Mouse (Mus musculus): ENCODE data around the gene Krt12. TPM values are rescaled to one million over a fixed set of nuclear protein-coding genes. Genes with fewer than 3 reads are reported as not detected.

Gene Krt12
- not detected in 2 replicates for polyA plus RNA-seq (2016; fragmentation: Nextera tagmentation; extraction: Ambion mirVana)

- Histone ChIP-seq H3K9ac (no peak within 1 kb of the TSS), H3K4me3 (replicated peaks) (no peak within 1 kb of the TSS), H3K9me3 (no peaks in the 10 kb centered on the region), H3K27me3 (no peaks in the 10 kb centered on the region), H3K36me3 (replicated peaks) (no peaks in the 10 kb centered on the region), H3K4me2 (no peak within 1 kb of the TSS), H3K4me1 (no peaks in the 10 kb centered on the region), H3K27ac (no peak within 1 kb of the TSS)
- ATAC-seq (ENCODE audit: low FRiP score) = no peak
- WGBS = 87% methylated on average over 10 of the region's 10 CpGs
Measured at GRCm38 (mm10) chr11:99422159-99422558, at the start of gene Krt12. Krt12 (minus strand) TSS chr11:99422259.

DNA sequence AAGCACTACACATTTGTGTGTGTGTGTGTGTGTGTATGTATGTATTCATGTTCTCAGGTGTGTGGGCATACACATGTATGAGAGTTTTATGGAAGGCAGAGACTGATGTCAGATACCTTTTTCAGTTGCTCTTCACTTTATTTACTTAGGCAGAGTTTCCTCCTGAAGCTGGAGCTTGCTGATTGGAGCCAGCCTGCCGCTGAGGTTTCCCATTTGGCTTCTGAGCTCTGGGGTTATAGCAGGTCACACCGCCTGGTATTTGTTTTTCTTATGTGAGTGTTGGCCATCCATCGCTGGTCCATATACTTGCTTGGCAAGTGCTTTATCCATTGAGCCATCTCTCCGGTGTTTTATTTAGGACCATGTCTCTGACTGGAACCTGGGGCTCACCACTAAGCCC is 47.2 kb upstream of the Krt12 start:
- Histone ChIP-seq H3K4me3 (replicated peaks) (no peak overlapping the region), H3K27ac (no peak overlapping the region), H3K4me2 (no peak overlapping the region), H3K27me3 (no peaks in the 10 kb centered on the region), H3K36me3 (replicated peaks) (no peaks in the 10 kb centered on the region), H3K4me1 (no peaks in the 10 kb centered on the region), H3K9me3 (no peaks in the 10 kb centered on the region), H3K9ac (no peak overlapping the region)
- no peak for ATAC-seq (ENCODE audit: low FRiP score)
- WGBS = 92% methylated on average over 4 of the region's 4 CpGs

GRCm38 (mm10) chr11:99468566-99468965 is 46.5 kb upstream of the Krt12 start:
- Histone ChIP-seq H3K4me2 (no peak overlapping the region), H3K36me3 (replicated peaks) (no peaks in the 10 kb centered on the region), H3K9me3 (no peaks in the 10 kb centered on the region), H3K27me3 (no peaks in the 10 kb centered on the region), H3K9ac (no peak overlapping the region), H3K4me1 (no peaks in the 10 kb centered on the region), H3K4me3 (replicated peaks) (no peak overlapping the region), H3K27ac (no peak overlapping the region)
- no peak for ATAC-seq (ENCODE audit: low FRiP score)
- WGBS = 85% methylated on average over 11 of the region's 11 CpGs

GRCm38 (mm10) chr11:99466316-99466715 is 44.3 kb upstream of the Krt12 start:
- Histone ChIP-seq H3K4me1 (no peaks in the 10 kb centered on the region), H3K9ac (no peak overlapping the region), H3K4me2 (no peak overlapping the region), H3K27me3 (no peaks in the 10 kb centered on the region), H3K4me3 (replicated peaks) (no peak overlapping the region), H3K36me3 (replicated peaks) (no peaks in the 10 kb centered on the region), H3K27ac (no peak overlapping the region), H3K9me3 (no peaks in the 10 kb centered on the region)
- WGBS = 57% methylated on average over 7 of the region's 7 CpGs
- ATAC-seq (ENCODE audit: low FRiP score) = no peak

- Histone ChIP-seq H3K4me3 (replicated peaks) (no peak overlapping the region), H3K27me3 (no peaks in the 10 kb centered on the region), H3K9me3 (no peaks in the 10 kb centered on the region), H3K27ac (no peak overlapping the region), H3K4me2 (no peak overlapping the region), H3K4me1 (no peaks in the 10 kb centered on the region), H3K9ac (no peak overlapping the region), H3K36me3 (replicated peaks) (no peaks in the 10 kb centered on the region)
- 7% methylated on average over 5 of the region's 5 CpGs for WGBS
- ATAC-seq (ENCODE audit: low FRiP score) = no peak
Measured at GRCm38 (mm10) chr11:99464836-99465235, 42.8 kb upstream of the Krt12 start.

GRCm38 (mm10) chr11:99463155-99463554 is 41.1 kb upstream of the Krt12 start:
- no peak overlapping the region for H3K4me2 ChIP-seq
- H3K4me1 ChIP-seq = no peaks in the 10 kb centered on the region
- no peak overlapping the region for H3K27ac ChIP-seq
- no peaks in the 10 kb centered on the region for H3K27me3 ChIP-seq
- H3K9ac ChIP-seq = no peak overlapping the region
- no peaks in the 10 kb centered on the region for H3K9me3 ChIP-seq
- WGBS = 13% methylated on average over 8 of the region's 8 CpGs
- ATAC-seq (ENCODE audit: low FRiP score) = no peak
- no peaks in the 10 kb centered on the region for H3K36me3 ChIP-seq (replicated peaks)
- no peak overlapping the region for H3K4me3 ChIP-seq (replicated peaks)

DNA sequence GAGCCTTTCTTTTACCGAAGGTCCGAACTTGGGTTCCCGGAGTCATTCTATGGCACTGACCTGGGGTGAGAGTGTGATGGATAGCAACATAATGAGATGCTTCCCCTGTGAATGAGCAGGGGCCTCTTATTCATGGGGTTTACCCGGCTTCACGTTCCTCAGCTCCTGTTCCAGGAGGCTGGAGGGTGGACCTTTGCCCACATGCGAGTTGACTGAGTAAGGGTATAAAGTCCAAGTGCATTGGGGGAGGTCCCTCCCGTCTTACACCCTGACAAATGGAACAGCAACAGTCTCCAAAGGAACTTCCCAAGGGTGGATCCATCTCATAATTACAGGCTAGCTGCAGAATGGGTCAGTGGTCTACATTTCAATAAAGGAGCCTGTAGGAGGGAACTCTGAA is 39.7 kb upstream of the Krt12 start:
- H3K4me2 ChIP-seq = no peak overlapping the region
- H3K27ac ChIP-seq = no peak overlapping the region
- no peaks in the 10 kb centered on the region for H3K27me3 ChIP-seq
- no peaks in the 10 kb centered on the region for H3K9me3 ChIP-seq
- no peaks in the 10 kb centered on the region for H3K36me3 ChIP-seq (replicated peaks)
- no peak for ATAC-seq (ENCODE audit: low FRiP score)
- H3K4me3 ChIP-seq (replicated peaks) = no peak overlapping the region
- no peaks in the 10 kb centered on the region for H3K4me1 ChIP-seq
- WGBS = 69% methylated on average over 7 of the region's 7 CpGs
- no peak overlapping the region for H3K9ac ChIP-seq

- Histone ChIP-seq H3K36me3 (replicated peaks) (no peaks in the 10 kb centered on the region), H3K27me3 (no peaks in the 10 kb centered on the region), H3K9me3 (no peaks in the 10 kb centered on the region), H3K9ac (no peak overlapping the region), H3K4me2 (no peak overlapping the region), H3K4me3 (replicated peaks) (no peak overlapping the region), H3K4me1 (no peaks in the 10 kb centered on the region), H3K27ac (no peak overlapping the region)
- 76% methylated on average over 7 of the region's 7 CpGs for WGBS
- ATAC-seq (ENCODE audit: low FRiP score) = no peak
Measured at GRCm38 (mm10) chr11:99458887-99459286, 36.8 kb upstream of the Krt12 start.

- WGBS = 74% methylated on average over 10 of the region's 10 CpGs
- H3K27ac ChIP-seq = no peak overlapping the region
- no peak for ATAC-seq (ENCODE audit: low FRiP score)
- no peaks in the 10 kb centered on the region for H3K9me3 ChIP-seq
- H3K4me1 ChIP-seq = no peaks in the 10 kb centered on the region
- H3K9ac ChIP-seq = no peak overlapping the region
- no peak overlapping the region for H3K4me2 ChIP-seq
- H3K27me3 ChIP-seq = no peaks in the 10 kb centered on the region
- no peaks in the 10 kb centered on the region for H3K36me3 ChIP-seq (replicated peaks)
- no peak overlapping the region for H3K4me3 ChIP-seq (replicated peaks)
Measured at GRCm38 (mm10) chr11:99454759-99455158, 32.7 kb upstream of the Krt12 start.

GRCm38 (mm10) chr11:99454044-99454443 is 32.0 kb upstream of the Krt12 start:
- no peak overlapping the region for H3K27ac ChIP-seq
- no peaks in the 10 kb centered on the region for H3K9me3 ChIP-seq
- H3K4me1 ChIP-seq = no peaks in the 10 kb centered on the region
- H3K9ac ChIP-seq = no peak overlapping the region
- no peak overlapping the region for H3K4me3 ChIP-seq (replicated peaks)
- H3K4me2 ChIP-seq = no peak overlapping the region
- ATAC-seq (ENCODE audit: low FRiP score) = no peak
- 91% methylated on average over 4 of the region's 4 CpGs for WGBS
- H3K27me3 ChIP-seq = no peaks in the 10 kb centered on the region
- H3K36me3 ChIP-seq (replicated peaks) = no peaks in the 10 kb centered on the region

- Histone ChIP-seq H3K4me3 (replicated peaks) (no peak overlapping the region), H3K4me1 (no peaks in the 10 kb centered on the region), H3K27me3 (no peaks in the 10 kb centered on the region), H3K27ac (no peak overlapping the region), H3K36me3 (replicated peaks) (no peaks in the 10 kb centered on the region), H3K9me3 (no peaks in the 10 kb centered on the region), H3K9ac (no peak overlapping the region), H3K4me2 (no peak overlapping the region)
- no peak for ATAC-seq (ENCODE audit: low FRiP score)
- 82% methylated on average over 2 of the region's 2 CpGs for WGBS
Measured at GRCm38 (mm10) chr11:99448769-99449168, 26.7 kb upstream of the Krt12 start.

DNA sequence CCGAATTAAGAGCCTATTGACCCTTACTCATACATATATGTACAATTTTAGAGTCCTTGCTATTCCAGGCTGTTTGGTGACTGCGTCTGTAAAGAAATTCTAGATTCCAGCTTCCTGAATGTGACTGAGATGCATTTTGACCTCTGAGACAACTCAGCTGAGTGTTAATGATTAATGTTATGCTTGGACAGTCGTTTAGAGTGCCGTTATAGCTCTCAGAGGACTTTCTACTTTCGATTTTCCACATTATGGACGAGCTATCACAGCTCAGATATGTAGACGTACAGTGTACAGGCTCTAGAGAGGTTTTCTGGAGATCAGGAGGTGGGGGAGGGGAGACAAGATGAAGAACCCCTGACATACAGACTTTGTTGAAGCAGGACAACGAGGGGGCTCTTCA is 19.2 kb upstream of the Krt12 start:
- 79% methylated on average over 8 of the region's 8 CpGs for WGBS
- H3K9ac ChIP-seq = no peak overlapping the region
- H3K4me2 ChIP-seq = no peak overlapping the region
- no peaks in the 10 kb centered on the region for H3K27me3 ChIP-seq
- no peak overlapping the region for H3K27ac ChIP-seq
- no peaks in the 10 kb centered on the region for H3K9me3 ChIP-seq
- H3K4me1 ChIP-seq = no peaks in the 10 kb centered on the region
- no peak overlapping the region for H3K4me3 ChIP-seq (replicated peaks)
- no peaks in the 10 kb centered on the region for H3K36me3 ChIP-seq (replicated peaks)
- ATAC-seq (ENCODE audit: low FRiP score) = no peak

DNA sequence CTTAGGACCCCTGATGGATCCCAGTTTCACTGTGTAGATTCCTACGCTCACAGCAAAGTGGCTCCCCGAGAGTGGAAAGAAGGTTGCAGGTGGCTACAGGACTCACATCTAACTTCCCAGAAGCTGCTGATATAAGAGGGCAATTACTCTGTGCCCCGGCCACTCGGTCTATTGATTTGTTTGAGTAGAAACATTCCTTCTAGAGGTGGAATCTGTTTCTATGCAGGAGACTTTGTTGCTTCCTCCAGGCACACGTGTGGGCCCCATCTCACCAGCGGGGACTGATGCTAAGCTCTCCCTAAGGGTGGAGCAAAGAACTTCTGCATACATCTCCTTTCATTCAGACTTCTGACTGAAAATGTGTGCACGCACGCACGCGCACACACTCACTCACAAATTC is 17.4 kb upstream of the Krt12 start:
- no peak overlapping the region for H3K9ac ChIP-seq
- H3K4me1 ChIP-seq = no peaks in the 10 kb centered on the region
- ATAC-seq (ENCODE audit: low FRiP score) = no peak
- H3K4me3 ChIP-seq (replicated peaks) = no peak overlapping the region
- H3K4me2 ChIP-seq = no peak overlapping the region
- no peak overlapping the region for H3K27ac ChIP-seq
- H3K9me3 ChIP-seq = no peaks in the 10 kb centered on the region
- no peaks in the 10 kb centered on the region for H3K36me3 ChIP-seq (replicated peaks)
- no peaks in the 10 kb centered on the region for H3K27me3 ChIP-seq
- 73% methylated on average over 10 of the region's 10 CpGs for WGBS

DNA sequence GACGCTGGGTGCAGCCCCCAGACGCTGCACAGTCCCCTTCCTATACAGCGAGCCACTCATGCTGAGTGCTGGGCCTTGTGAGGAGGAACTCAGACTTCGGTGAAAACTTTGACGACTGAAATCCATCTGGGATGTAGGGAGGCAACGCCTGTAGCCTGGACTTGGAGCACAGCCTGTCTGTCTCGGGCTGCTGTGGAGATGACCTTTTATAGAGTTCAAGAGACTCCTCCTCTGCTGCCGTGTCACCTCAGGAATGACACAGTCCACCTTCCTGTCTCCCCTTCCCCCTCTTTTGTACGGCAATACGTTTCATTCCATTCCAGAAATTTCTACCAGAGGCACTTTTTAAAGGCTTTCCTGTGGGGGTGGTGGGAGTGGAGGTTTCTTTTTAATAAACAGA is 15.9 kb upstream of the Krt12 start, which contains the start of gene Krt20:
Gene Krt20 (minus strand): TSS at position 179 of the 400 bp plus-strand sequence.
- no peak within 1 kb of the TSS for H3K27ac ChIP-seq
- no peak within 1 kb of the TSS for H3K4me2 ChIP-seq
- H3K9ac ChIP-seq = no peak within 1 kb of the TSS
- no peaks in the 10 kb centered on the region for H3K4me1 ChIP-seq
- H3K27me3 ChIP-seq = no peaks in the 10 kb centered on the region
- no peaks in the 10 kb centered on the region for H3K9me3 ChIP-seq
- H3K36me3 ChIP-seq (replicated peaks) = no peaks in the 10 kb centered on the region
- 65% methylated on average over 10 of the region's 10 CpGs for whole genome bisulfite sequencing
- no peak within 1 kb of the TSS for H3K4me3 ChIP-seq (replicated peaks)
- no peak for ATAC-seq (ENCODE audit: low FRiP score)

All from forebrain, embryonic 12.5 days (tissue).